Mouse (Mus musculus) small intestine, adult 2 months (tissue): Measurements from ENCODE around the gene Bcor.

Experiments
- CTCF ChIP-seq: fragments of 200-500 bp; IDR thresholded peaks from 2 replicates; pipeline ENCODE4 v1.5.1; 2012; ENCODE audit warnings: low read depth, mild to moderate bottlenecking, control low read depth, inconsistent platforms, low read length, moderate library complexity, mixed read lengths; ENCODE audit not compliant: insufficient replicate concordance, insufficient read length; ENCODE audit errors: extremely low read depth
- POLR2A ChIP-seq: fragments of 200-500 bp; IDR thresholded peaks from 2 replicates; pipeline ENCODE4 v1.6.1; 2012; ENCODE audit warnings: low read depth, mild to moderate bottlenecking, control low read depth, inconsistent platforms, low read length, moderate library complexity

- no peak for TF ChIP-seq POLR2A
- no peak for TF ChIP-seq CTCF
These were observed 161.2 kb downstream of the Bcor start for GRCm38 (mm10) chrX:11998934-11999336.
